Mouse (Mus musculus) brain, embryonic 14.5 days (tissue): ENCODE measurements around the gene Pid1. TPM values are rescaled to one million over a fixed set of nuclear protein-coding genes. Genes with fewer than 3 reads are reported as not detected.
A peak's percentile ranks its signal among the peaks of the same experiment; 100 is the strongest.

Experiments used
- DNase-seq: peaks from one replicate; pipeline ENCODE4 v3.0.0-alpha.2; 2011; ENCODE audit warnings: low read depth
- CTCF ChIP-seq: fragments of 200-500 bp; IDR thresholded peaks from 2 replicates; pipeline ENCODE4 v1.5.1; 2012; ENCODE audit warnings: inconsistent platforms, mild to moderate bottlenecking, moderate library complexity, borderline replicate concordance; ENCODE audit not compliant: insufficient read depth, insufficient read length; ENCODE audit errors: extremely low read depth
- POLR2A ChIP-seq: fragments of 200-500 bp; IDR thresholded peaks from 2 replicates; pipeline ENCODE4 v1.6.1; 2012; ENCODE audit warnings: mild to moderate bottlenecking, inconsistent platforms, borderline replicate concordance; ENCODE audit not compliant: poor library complexity, insufficient read depth, insufficient read length, severe bottlenecking; ENCODE audit errors: extremely low read depth
- polyA plus RNA-seq: library from polyadenylated mRNA; depleted of rRNA; stranded (reverse); fragments of >200 nt; gene quantifications from 2 replicates; pipeline ENCODE4 v1.2.3, GENCODE M21; 2012

Pid1 gene
- polyA plus RNA-seq, 1 experiment = 49.9 TPM

- DNase-seq = peak; percentile 90
- TF ChIP-seq CTCF = no peak
- no peak for TF ChIP-seq POLR2A
Measured at GRCm38 (mm10) chr1:84177033-84177432, 186.9 kb downstream of the Pid1 start.

DNA sequence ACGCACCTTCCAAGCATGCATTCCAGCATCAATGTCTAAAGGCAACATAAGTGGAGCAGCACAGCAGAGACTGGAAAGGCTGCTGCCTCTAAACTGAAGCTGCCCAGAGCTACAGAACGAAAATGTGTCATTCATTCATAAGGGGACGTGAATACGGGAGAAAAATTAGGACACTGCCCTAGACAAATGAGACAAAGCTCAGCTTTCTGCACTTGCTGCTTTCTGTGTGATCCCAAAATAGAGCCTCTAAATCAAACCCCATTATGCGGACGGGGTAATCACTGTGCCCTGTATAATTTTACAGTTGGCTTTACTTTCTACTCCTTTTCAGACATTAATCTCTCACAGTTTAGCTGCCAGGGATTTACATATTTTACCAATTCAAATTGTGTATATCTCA is 191.0 kb downstream of the Pid1 start:
- peak; percentile 57 for DNase-seq
- TF ChIP-seq CTCF = no peak
- TF ChIP-seq POLR2A = no peak

DNA sequence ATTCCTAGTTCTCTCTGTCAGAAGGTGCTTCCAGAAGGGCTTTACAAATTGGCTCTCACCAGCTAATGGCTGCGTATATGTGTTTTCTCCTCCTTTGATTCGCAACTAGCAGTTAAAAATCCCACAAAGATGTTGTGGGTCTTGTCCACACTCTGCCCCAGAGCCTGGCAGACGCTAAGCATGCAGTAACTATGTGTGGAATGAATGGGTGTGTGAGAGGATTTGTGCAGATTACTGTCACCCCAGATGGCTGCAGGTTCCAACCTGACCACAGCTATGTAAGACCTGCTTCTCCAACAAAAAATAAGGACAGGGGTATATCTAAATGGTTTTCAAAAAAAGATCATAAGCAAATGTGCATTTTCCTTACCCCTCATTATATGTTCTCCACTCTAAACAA is 206.2 kb downstream of the Pid1 start:
- no peak for TF ChIP-seq POLR2A
- TF ChIP-seq CTCF = no peak
- no peak for DNase-seq

GRCm38 (mm10) chr1:84155585-84155930 is 208.4 kb downstream of the Pid1 start:
- TF ChIP-seq POLR2A = no peak
- no peak for TF ChIP-seq CTCF
- DNase-seq = peak; percentile 78

DNA sequence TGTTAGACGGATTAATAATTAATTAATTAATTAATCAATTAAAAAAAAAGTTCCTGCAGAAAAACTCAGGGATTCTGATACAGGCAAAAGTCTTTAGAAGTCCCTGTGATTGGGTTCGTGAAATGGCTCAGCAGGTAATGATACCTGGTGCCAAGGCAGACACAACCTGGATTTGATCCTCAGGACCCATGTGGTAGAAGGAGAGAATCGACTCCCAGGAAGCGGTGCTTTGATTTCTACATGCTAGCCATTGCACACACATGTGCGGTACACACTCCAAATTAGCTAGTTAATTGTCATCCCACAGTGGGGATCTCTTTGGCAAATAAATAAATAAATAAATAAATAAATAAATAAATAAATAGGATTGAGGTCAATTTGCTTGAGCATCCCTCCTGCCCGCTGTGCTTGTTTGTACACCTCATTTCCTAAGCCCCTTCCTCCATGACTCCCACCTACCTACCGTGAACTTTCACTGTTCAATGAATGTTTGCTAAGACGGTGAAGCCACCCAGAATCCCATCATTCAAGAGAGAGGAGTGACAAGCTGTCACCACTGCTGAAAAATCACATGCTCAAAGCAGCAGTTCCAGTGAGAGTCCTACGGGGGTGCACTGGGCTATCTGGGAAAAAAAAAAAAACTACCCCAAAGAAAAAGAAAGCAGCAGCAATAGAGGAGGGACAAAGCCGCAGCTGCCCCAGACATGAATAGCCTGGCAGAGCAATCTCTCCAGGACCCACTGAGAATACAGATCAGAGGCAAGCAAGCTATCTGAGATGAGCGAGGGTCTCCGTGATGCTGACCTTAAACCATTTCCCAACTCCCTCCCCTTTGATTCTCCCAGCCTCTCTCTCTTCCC is 209.0 kb downstream of the Pid1 start:
- TF ChIP-seq POLR2A (no peak), CTCF (peak; percentile 8; the same call in 1 of the 2 replicates)
- DNase-seq = peak; percentile 83

- TF ChIP-seq CTCF (peak; percentile 44; the same call in 1 of the 2 replicates), POLR2A (no peak)
- DNase-seq = peak; percentile 60
Measured at GRCm38 (mm10) chr1:84153943-84154342, 210.0 kb downstream of the Pid1 start.

- DNase-seq = no peak
- TF ChIP-seq POLR2A = no peak
- TF ChIP-seq CTCF = no peak
Measured at GRCm38 (mm10) chr1:84141561-84141960, 222.4 kb downstream of the Pid1 start.

DNA sequence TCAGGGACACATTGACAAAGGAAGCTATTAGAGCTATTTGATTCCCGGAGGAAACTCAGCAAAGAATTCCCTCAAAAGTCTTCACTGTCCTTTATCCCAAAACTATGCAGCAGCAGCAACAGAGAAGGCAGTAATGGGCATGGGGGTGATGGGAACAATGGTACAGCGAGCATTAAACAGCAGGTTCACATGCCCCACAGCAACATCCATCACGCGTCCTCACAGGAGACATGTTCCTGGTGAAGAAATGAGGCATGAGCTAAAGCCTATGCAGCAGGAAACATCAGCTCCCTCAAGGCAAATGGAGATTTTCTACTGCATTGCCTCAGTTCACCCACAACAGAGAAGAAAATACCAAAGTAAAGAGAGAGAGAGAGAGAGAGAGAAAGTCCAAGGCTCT is 231.5 kb downstream of the Pid1 start:
- peak; percentile 40 for DNase-seq
- TF ChIP-seq CTCF = no peak
- TF ChIP-seq POLR2A = no peak

DNA sequence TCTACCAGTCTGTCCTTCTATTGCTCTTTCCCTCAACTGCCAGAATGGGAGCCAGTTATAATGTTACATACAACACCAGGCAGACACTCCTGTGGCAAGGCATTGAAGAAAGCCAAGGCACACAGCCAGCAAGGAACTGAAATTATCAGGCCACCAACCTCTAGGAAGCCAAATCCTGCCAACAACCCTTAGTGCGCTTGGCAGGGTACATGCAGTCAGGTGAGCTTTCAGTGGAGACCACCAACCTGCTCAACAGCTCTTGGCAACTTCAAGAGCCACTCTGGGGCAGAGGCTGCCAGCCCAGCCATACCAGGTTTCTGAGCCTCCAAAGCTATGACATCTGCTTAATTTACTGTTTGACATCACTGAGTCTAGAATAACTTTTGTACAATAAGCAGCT is 232.2 kb downstream of the Pid1 start:
- peak; percentile 33 for DNase-seq
- no peak for TF ChIP-seq CTCF
- TF ChIP-seq POLR2A = no peak

- no peak for TF ChIP-seq POLR2A
- peak; percentile 60; the same call in 1 of the 2 replicates for TF ChIP-seq CTCF
Measured at GRCm38 (mm10) chr1:84128510-84128909, 235.5 kb downstream of the Pid1 start.

GRCm38 (mm10) chr1:84119306-84119705 is 244.7 kb downstream of the Pid1 start:
- DNase-seq = no peak
- TF ChIP-seq POLR2A = no peak
- no peak for TF ChIP-seq CTCF

More at GRCm38 (mm10) chr1:84128510-84128909, 235.5 kb downstream of the Pid1 start:
- DNase-seq = peak; percentile 70

DNA sequence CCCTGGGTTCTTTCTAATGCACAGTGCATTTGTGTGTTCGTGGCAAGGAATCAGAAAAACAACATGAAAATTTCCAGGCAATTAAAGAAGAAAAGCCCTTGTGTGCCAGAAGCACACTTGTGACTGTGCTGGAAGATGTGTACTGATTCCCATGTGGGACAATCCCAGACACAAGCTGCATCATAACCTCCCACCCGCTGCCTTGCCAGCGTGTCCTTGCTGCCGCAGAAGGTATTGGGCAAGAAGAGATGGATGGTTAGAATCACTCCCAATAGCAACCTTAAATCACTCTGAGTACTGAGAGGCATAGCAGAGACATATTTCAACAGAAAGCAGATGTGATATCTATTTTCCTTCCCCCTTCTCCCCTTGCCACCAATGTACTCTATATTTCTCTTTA is 257.2 kb downstream of the Pid1 start:
- DNase-seq = no peak
- no peak for TF ChIP-seq CTCF
- TF ChIP-seq POLR2A = no peak

GRCm38 (mm10) chr1:84102052-84102451 is 261.9 kb downstream of the Pid1 start:
- DNase-seq = no peak
- TF ChIP-seq CTCF = no peak
